Mouse (Mus musculus) layer of hippocampus, postnatal 10 days (tissue): Measurements from ENCODE around the gene Vstm2a. TPM values are rescaled to one million over a fixed set of nuclear protein-coding genes. Genes with fewer than 3 reads are reported as not detected.

Experiments used
- DNase-seq, 2 experiments: peaks; one replicate each; pipeline ENCODE4 v3.0.0; 2021; ENCODE audit warnings: low spot score in 2 of 2
- total RNA-seq, 2 experiments: library from RNA; stranded (reverse); gene quantifications; 2 replicates each; pipeline ENCODE4 v1.2.3; 2021

Gene Vstm2a
- total RNA-seq, 2 experiments from 2014 or later = 105 to 120 TPM

DNA sequence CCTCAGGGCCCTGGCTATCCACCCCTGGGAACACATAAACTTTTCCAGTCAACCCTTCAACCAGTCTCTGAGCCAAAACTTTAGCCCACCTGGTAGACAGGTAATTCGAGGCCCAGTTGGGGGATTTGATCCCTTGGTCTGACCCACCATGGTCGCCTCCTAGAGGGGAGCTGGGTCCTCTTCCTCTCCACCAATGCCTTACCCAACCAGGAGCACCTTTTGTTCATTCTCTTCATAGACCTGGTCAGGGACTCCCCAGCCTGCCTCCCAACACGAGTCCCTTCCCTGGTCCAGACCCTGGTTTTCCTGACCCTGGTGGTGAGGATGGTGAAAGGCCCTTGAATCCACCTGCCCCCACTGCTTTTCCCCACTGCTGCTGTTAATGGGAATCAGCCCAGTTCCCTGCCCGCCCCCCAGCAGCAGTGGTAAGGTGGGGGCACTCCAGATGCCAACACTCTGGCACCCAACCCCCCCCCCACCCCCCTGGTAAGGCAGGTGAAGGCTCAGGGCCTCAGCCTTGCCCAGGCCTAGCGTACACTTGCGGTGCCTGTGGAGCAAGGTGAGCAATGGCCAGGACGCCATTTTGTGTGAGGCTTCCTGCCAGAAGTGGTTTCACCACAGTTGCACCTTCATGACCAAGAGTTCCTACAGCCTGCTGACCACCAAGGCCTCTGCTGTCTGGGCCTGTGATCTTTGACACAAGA is 182.2 kb downstream of the Vstm2a start:
- DNase-seq = no peak
